Mouse (Mus musculus) CD4-positive, CD25-positive, alpha-beta regulatory T cell, adult 2 months (primary cell): ENCODE results near the gene H6pd.
A peak's percentile ranks its signal among the peaks of the same experiment; 100 is the strongest.

Experiments
- DNase-seq: peaks from one replicate; pipeline ENCODE4 v3.0.0-alpha.2; 2012; ENCODE audit warnings: low read depth, low spot score

The H6pd gene

GRCm38 (mm10) chr4:150019741-150020380 is 11.0 kb upstream of the H6pd start:
- no peak for DNase-seq

- no peak for DNase-seq
Observed at GRCm38 (mm10) chr4:150015436-150015835, 6.6 kb upstream of the H6pd start.

- DNase-seq: no peak
Observed at GRCm38 (mm10) chr4:150014378-150015091, 5.7 kb upstream of the H6pd start.

- no peak for DNase-seq
Observed at GRCm38 (mm10) chr4:150013805-150014204, 5.0 kb upstream of the H6pd start.

- no peak for DNase-seq
Observed at GRCm38 (mm10) chr4:150013186-150013690, 4.4 kb upstream of the H6pd start.

GRCm38 (mm10) chr4:150012322-150012723 is 3.5 kb upstream of the H6pd start:
- DNase-seq: no peak

GRCm38 (mm10) chr4:150011564-150012321 is 2.9 kb upstream of the H6pd start:
- peak; percentile 20 for DNase-seq

- DNase-seq: peak; percentile 25
Observed at GRCm38 (mm10) chr4:150010054-150010730, 1.4 kb upstream of the H6pd start.

GRCm38 (mm10) chr4:150009587-150009930 is 736 bp upstream of the H6pd start:
- no peak for DNase-seq

GRCm38 (mm10) chr4:150008325-150008852 is 434 bp downstream of the H6pd start:
- peak; percentile 89 for DNase-seq

GRCm38 (mm10) chr4:150007444-150007843 is 1.4 kb downstream of the H6pd start:
- no peak for DNase-seq

- no peak for DNase-seq
Observed at GRCm38 (mm10) chr4:150006991-150007390, 1.8 kb downstream of the H6pd start.

GRCm38 (mm10) chr4:150006122-150006854 is 2.5 kb downstream of the H6pd start:
- DNase-seq: no peak

GRCm38 (mm10) chr4:150005231-150005630 is 3.6 kb downstream of the H6pd start:
- no peak for DNase-seq

- DNase-seq: no peak
Observed at GRCm38 (mm10) chr4:150003641-150004040, 5.2 kb downstream of the H6pd start.

- DNase-seq: no peak
Observed at GRCm38 (mm10) chr4:150003021-150003580, 5.7 kb downstream of the H6pd start.

- no peak for DNase-seq
Observed at GRCm38 (mm10) chr4:150002021-150002528, 6.7 kb downstream of the H6pd start.

GRCm38 (mm10) chr4:150001221-150001860 is 7.5 kb downstream of the H6pd start:
- DNase-seq: peak; percentile 42

GRCm38 (mm10) chr4:149999931-150000555 is 8.8 kb downstream of the H6pd start:
- DNase-seq: no peak
